Mouse (Mus musculus): ENCODE data around the gene Gpr37l1.

The Gpr37l1 gene

DNA sequence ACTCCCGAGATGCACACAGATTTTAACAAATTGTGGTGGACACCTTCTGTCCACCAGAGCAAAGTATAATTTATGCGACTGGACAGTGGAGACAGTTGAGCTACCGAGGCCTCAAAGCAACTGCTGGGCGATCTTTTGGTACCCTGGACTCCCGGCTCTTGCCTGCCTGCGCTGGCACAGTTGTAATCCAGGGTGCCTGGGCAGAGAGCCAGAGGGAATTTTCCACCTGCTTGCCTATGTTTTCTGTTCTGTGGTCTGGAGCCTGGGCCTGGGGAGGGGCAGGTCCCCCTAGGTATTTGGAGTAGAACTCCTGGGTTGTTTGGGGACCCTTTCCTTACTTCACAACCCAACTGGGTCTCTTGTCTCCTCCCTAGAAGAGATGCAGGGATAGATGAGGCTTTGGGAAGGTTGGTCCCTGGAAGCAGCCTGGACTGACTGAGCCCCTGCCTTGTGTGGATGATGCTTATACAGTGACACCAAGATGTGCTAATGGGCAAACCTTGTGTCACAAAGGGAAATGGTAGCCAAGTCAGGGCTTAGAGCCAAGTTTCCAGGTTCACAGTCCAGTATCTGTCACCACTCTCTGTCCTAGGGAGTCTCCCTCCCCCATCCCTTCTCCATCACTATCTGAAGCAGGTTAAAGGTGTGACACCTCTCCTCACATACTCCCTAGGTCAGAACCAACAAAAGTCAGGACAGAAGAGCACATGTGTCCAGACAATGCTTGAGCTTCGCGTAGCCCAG is 14.6 kb upstream of the Gpr37l1 start:
- DNase-seq (ENCODE audit: low spot score) = no peak

DNA sequence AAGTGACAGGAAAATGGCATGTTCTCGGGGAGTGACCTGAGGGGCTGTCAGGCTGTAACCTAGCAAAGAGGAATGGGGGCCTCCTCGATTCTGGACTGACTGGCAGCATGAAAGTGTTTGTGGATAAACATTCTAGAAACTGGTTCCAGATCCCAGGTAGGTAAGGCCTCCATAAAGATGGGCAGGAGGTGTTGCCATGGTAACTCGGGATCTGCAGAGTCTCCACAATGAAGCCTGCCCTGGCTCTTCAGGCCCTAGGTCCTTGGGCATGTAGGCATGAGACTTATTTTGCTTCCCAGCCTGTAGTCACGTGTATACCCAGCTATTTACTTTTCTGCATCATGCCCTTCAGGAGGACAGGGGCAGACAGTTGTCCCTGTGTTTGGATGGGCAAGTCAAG is 13.8 kb upstream of the Gpr37l1 start:
- no peak for DNase-seq (ENCODE audit: low spot score)

DNA sequence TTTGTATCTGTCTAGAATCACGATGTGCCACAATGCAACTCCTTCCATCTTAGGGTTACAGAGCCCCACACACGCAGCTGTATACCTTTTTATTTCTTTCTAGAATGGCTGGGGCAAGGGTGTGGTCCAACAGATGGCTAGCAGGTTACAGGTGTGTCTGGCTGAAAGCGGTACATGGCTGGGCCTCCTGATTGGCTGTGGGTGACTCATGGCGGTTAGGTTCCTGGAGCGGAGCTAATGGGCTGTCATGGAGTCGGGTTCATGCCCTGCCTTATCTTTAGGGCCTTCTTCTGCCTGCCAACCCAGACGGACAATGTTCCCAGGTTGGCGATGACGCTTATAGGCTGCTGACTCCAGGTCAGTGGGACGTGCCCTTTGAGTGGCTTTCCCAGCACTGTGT is 13.3 kb upstream of the Gpr37l1 start:
- DNase-seq (ENCODE audit: low spot score) = no peak

DNA sequence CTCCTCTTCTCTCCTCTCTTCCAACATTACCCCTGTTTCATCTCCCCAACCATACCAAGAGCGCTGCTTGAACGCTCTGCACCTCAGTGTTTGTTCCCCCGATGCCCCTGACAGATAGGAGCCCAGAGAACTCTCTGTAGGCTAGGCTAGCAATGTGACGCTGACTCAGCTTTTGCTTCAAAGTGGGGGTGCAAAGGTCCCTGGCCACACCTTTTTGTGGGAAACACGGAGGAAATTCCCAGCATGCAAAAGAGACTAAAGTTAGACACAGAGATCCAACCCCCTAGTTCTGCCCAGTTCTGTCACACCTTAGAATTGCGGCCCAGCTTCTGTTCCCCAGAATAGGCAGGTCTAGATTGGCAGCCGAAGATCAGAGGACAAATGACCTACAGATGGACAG is 11.4 kb upstream of the Gpr37l1 start:
- no peak for DNase-seq (ENCODE audit: low spot score)

DNA sequence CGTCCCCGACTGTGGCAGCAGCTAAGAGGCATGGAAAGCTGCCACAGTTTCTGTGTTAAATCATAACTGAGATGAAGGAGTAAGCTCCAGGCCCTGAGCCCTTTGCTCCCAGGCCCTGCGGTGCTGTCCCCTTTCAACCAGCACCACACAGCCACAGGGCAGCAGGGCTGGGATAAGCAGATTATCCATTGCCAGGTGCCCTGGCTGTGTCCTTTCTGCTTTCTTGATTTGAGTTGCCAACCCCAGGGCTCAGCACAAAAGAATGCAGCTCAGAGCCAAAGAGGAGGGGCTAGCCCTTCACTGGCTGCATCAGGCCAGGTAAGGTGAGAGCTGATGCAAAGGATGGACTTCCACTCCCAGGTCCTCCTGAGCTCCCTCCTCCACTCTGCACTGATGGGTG is 10.2 kb upstream of the Gpr37l1 start:
- DNase-seq (ENCODE audit: low spot score) = no peak

DNA sequence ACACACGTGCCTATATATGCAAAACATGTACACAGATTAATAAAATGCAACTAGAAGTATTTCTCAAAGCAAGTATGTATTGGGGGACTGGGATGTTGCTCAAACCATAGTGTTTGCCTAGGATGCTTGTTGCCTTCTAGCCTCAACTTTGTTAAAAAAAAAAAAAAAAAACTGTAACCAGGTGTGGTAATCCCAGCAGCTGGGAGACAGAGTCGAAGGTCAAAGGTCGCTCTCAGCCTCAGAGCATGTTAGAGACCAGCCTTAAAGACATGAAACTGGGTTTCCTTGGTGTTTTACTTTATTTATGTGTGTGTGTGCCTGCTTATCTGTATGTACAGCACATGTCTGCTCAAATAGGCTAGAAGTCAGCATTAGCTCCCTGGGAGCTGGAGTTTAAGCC is 7.7 kb upstream of the Gpr37l1 start:
- DNase-seq (ENCODE audit: low spot score) = no peak

DNA sequence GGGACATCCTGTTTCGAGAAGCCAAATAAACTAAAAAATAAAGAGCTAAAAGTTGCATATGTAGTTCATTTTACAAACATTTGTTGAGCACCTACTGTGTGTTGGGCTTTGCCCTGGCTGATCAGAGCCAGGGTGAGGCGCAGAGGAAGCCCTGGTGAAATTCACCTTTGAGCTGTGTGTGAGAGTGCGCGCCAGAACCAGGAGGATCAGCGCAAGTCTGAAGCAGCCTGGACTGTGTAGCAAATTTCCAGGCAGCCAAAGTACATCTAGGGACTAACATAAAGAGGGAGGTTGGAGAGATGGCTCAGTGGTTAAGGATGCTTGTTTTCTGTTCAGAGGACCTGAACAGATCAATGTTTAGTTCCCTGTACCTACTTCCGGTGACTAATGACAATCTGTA is 5.8 kb upstream of the Gpr37l1 start:
- DNase-seq (ENCODE audit: low spot score) = no peak

DNA sequence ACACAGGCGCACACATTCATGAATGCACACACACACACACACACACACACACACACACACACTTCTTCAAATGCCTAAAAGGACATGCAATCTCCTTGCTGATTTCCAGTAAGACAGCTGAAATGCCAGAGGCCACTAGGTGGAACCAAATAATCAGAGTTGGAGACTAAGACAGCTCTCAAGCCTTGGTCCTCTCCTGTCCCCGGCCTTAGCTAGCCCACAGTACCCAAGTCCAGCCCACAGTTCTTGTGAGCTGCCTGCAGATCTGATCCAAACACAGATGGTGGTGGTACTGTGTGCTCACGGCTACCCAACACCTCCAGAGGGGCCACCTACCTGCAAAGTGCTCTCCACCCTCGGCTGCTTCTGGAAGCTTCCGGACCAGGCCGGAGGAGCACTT is 4.5 kb upstream of the Gpr37l1 start:
- no peak for DNase-seq (ENCODE audit: low spot score)

DNA sequence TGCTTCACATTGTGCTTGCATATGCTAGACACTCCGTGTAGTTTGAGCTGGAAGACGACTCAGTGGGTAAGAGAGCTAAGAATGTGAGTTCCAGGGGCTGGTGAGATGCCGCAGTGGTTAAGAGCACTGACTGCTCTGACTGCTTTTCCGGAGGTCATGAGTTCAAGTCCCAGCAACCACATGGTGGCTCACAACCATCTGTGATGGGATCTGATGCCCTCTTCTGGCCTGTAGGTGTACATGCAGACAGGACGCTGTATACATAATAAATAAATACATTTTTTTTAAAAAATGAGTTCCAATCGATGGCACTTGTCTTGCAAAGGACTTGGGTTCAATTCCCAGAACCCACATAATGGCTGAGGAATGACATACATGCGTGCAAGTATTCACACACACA is 3.7 kb upstream of the Gpr37l1 start:
- no peak for DNase-seq (ENCODE audit: low spot score)

DNA sequence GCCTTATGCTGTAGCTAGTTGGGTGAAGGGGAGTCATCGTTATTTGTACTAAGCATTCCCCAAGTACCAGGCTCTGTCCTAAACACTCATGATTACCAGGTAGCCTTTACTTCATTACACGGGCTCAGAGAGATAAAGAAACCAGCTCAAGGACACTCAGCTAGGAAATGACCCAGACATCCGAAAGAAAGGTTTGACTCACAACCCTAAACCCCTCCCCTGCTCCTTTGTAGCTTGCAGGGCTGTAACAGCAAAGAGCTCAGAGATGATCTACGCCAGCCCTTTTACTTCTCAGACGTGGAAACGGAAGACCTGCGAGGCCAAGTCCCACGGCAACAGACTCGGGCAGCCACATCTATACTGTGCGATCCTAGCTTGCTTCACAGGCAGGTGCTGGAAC is 2.8 kb upstream of the Gpr37l1 start:
- DNase-seq (ENCODE audit: low spot score) = no peak

DNA sequence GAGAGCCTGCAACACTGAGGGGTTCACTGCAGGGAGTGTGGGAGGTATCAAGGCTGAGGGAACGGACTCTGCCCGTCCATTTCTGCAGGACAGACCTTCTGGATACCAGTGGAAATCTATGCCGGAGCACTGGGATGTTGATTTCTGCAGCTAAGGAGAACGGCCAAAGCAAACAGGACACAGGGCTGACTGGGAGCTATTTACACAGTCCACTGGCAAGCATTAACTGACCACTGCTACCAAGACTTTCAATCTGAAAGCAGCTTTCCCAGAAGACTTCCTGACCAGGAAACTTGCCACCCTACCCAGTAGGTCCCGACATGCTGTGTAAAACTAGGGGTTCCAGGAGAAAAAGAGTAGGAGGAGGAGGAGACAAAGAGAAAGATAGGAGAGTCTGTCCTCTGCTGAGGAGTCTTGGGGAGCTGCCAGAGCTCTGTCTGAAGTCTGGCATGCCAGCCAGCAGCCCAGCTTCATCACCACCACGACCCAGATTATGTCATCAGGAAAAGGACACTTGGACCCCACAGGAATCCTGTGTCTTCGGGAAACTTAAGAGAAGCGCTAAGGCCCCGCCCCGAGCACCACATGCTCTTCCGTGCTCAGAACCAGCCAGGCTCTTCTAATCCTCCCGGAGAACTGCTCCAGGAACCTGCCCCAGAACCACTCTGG is 2.2 kb upstream of the Gpr37l1 start:
- DNase-seq (ENCODE audit: low spot score) = no peak

DNA sequence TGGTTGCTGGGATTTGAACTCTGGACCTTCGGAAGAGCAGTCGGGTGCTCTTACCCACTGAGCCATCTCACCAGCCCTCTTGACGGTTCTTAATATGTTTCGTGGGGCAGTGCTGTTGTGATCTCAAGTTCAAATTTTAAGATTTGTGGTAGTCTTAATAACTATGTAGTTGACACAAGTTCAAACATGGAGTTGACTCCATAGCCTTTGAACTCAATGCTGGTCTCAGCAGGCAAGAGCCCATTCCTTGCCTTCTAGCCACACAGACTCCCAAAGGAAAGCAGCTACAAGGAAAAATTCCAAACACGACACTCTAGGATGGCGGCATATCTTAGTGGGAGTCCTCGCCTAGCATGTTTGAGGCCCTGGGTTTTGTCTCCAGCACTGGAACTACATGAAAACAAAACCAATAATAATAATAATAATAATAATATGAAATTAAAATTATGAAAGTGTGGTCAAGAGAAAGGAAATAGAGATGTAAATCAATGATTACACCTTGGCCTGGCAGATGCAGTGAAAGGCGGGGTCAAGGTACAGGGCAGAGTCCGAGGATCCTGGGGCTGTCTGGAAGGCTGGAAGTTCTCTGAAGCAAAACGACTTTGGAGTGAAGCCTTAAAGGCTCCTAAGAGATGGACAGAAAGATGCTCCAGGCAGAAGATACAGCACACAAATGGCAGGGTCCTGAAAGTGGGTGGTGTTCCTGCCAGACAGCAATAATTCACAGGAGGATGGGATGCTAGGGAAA is 1.1 kb upstream of the Gpr37l1 start:
- DNase-seq (ENCODE audit: low spot score) = no peak

DNA sequence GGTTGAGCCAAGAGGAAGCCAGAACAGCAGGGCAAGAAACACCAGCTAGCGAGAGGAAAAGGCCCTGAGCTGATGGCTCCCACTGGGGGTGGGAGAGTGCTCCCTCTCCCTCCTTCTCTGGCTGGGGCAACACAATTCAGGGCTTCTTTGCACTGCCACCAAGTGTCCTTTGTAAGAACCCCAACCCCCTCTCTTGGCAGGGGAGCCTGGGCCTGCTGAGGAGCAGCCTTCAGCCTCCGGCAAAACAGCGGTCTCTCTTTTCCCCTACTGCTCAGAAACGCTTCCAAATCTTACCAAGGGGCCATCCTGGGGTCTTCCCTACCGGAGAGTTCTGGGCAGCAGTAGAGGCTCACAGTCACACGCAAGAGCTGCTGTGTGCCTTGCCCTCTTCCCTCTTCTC is 4.8 kb downstream of the Gpr37l1 start:
- no peak for DNase-seq (ENCODE audit: low spot score)

DNA sequence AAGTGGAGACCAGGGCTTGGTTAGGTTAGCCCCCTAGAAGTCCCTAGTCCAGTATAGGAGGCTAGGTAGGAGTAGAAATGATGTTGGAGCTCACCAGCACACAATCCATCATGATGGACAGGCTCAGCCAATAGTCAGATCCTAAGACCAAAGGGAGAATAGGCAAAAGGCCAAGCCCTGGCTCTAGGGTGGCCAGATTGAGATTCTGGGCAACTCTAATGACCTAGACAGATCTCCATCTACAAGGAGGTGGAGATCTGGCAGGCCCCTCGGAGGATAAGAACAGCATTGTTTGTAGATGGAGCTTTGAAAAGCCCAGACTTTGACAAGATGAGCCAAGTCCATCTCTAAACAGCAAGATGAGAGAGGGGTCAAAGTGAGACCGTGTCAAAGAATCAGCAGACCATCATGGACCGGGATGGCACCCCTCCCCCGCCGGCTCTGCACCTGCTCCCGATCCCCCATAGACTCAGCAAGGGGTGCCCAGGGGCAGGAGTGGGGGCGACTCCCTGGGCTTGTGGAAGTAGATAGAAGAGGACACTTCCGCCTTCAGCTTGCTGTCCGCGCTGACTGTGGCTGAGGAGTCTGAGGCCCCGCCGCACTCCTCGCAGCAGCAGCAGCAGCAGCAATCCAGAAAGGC is 7.0 kb downstream of the Gpr37l1 start:
- no peak for DNase-seq (ENCODE audit: low spot score)

DNA sequence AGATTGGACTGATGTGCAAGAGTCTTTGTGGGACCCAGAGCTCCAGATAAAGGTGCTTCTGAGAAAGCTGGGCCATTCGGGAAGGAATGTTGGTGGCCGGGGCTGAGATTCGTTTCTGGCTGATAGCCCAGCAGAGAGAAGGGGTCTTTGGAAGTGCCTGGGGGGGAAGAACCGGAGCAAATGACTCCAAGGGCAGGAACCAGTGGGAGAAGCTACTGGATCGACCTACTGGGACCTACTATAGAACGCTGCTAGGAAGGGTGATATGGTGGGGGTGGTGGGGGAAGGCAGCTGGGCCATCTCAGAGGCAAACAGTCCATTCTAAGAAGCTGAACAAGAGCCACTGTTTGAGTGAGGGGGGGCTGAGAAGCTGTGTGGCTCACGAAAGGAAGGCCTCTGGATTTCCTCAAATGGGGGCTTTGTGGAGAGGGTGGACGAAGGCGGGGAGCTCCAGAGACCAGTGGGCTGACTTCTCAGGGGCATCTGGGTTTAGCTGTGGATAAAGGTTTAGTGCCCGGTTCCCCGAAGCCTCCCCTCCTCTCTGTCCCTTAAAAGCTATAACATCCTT is 7.8 kb downstream of the Gpr37l1 start:
- no peak for DNase-seq (ENCODE audit: low spot score)

DNA sequence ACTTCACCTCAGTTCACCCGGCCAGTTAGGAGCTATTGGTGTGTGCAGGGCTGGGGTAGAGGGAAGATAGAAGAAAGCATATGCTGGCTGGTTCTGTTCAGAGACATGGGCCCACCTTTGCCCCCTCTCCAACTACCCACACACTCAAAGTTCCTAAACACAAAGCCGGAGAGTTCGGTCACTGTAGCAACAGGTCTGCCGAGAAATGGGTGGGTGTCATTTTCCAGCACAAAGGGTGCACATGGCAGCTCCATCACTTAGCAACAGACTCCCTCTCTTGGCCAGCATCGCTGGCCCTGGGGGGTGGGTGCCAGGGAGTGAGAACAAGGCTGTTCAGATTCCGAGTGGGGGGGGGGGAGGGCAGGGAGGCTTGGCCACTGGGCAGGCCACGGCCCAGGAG is 8.4 kb downstream of the Gpr37l1 start:
- DNase-seq (ENCODE audit: low spot score) = peak; percentile 48

DNA sequence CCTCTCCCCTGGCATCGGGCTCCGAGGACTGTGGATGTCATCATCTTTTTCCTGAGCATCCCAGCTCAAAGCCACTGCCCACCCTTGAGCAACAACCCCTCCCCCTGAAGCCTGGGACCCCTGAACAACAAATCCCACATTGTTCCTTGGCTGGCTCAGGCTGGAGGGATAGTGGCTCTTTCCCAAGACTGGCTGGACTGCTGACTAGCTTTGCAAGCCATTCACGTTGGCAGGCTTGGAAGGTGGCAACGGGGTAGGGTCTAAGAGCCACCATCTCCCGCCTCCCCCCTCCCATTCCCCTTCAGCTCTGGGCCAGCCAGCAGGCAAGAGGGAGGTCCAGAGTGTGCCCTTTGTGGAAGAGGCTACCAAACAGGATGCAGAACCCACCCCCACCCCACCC is 8.8 kb downstream of the Gpr37l1 start:
- peak; percentile 52 for DNase-seq (ENCODE audit: low spot score)

DNA sequence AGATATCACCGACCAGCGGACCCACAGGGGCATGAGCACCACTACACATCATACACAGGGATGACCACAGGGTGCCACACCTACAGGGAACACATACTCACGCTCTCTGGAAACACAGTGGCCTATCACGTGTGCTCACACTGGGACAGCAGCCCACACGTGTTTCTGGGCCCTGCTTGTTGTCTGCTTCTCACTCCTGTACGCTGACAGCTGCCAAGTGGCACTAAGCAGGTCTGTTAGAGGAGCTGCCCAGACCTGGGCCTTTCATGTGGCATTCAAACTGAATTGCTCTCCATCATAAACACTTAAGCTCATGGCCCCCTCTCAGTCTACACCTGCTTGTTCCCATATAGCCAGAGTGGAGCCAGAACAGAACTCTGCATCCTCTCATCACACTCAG is 11.2 kb downstream of the Gpr37l1 start:
- DNase-seq (ENCODE audit: low spot score) = no peak

DNA sequence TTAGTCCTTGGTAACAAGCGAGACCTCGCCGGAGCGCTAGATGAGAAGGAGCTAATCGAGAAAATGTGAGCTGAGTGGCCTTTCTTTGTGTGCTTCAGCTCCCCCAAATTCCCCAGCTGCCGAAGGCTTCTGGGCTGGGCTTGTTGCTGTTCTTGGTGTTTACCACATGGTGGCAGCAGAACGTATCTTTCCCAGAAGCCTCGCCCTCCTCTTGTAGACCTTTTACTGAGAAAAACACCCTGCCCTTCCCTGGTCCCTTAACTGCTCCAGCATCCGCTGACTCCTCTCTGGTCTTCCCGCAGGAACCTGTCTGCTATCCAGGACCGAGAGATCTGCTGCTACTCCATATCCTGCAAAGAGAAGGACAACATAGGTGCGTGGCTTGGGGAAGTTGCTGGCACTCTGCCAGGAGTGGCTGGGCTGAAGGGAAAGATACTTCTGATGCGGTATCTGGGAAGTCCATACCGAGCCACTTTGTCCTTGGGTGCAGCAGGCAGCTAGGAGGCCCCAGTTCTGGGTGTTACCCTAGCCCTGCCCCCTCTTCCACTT is 13.0 kb downstream of the Gpr37l1 start:
- DNase-seq (ENCODE audit: low spot score) = peak; percentile 79

DNA sequence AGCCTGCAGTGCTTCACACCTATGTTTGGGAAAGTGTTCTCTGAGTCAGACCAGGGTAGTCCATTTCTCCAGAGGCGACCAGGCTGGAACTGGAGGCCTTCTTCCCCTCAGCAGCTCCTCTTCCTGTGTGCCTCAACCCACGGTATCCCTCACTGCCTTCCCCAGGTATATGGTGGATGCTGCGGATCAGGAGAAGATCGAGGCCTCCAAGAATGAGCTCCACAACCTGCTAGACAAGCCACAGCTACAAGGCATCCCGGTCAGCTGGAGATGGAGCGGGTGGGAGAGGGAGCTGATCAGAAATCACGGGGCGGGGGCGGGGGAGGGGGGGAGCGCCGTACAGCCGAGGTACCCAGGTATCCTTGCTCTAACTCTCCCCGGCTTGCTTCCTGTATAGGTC is 13.5 kb downstream of the Gpr37l1 start:
- no peak for DNase-seq (ENCODE audit: low spot score)

DNA sequence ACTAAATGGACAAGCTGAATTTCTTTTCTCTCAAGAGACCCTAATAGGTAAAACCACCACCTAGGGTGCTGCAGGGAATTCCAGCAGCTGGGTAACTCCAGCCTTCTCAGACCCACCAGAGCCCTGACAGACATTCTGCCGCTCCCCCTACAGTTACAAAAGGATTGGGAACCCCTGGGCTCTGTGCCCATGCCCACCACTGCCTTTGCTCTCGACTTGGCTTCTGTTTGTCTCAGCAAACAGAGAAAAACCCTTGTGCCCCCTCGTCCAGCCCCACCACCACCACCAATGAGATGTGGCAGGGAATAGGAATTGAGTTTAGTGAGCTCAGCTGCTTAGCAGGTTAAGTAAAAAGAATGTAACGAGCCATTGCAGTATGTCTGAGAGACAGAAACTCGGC is 18.5 kb downstream of the Gpr37l1 start:
- DNase-seq (ENCODE audit: low spot score) = no peak

DNA sequence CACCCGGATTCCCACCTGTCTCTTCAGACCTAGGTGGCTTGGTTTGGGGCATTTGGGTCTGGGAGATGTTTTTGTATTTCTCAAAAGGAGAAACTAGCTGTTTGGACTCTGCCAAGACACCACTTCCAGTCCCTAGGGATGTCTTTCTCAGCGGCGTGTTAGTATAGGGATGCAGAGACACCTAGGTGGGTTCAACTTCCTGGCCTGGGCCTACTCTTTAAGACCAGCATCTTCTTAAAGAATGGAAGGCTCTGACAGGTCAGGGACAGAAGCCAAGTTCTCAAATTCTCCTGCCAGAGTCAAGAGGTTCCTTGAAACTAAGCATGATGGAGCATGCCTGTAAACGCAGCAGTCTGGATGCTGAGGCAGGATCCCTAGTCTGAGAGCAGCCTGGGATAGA is 19.0 kb downstream of the Gpr37l1 start:
- no peak for DNase-seq (ENCODE audit: low spot score)

Measured in left cerebral cortex, adult 11 months (tissue).